Mouse (Mus musculus) splenic B cell, adult 2 months (primary cell): ENCODE measurements around the gene Teddm1a.

Experiments
- DNase-seq: peaks from one replicate; pipeline ENCODE4 v3.0.0-alpha.2; 2011; ENCODE audit warnings: low read depth, low spot score
- H3K27me3 ChIP-seq: 2 replicates; pipeline ENCODE4 v1.6.1; 2012; ENCODE audit warnings: mild to moderate bottlenecking, low read length, moderate library complexity, mixed read lengths; ENCODE audit not compliant: control insufficient read depth, poor library complexity, insufficient read depth, severe bottlenecking
- H3K36me3 ChIP-seq: 2 replicates; pipeline ENCODE4 v1.6.1; 2012; ENCODE audit warnings: mild to moderate bottlenecking, low read length, moderate library complexity, mixed read lengths; ENCODE audit not compliant: control insufficient read depth, poor library complexity, insufficient read depth, severe bottlenecking

The Teddm1a gene

DNA sequence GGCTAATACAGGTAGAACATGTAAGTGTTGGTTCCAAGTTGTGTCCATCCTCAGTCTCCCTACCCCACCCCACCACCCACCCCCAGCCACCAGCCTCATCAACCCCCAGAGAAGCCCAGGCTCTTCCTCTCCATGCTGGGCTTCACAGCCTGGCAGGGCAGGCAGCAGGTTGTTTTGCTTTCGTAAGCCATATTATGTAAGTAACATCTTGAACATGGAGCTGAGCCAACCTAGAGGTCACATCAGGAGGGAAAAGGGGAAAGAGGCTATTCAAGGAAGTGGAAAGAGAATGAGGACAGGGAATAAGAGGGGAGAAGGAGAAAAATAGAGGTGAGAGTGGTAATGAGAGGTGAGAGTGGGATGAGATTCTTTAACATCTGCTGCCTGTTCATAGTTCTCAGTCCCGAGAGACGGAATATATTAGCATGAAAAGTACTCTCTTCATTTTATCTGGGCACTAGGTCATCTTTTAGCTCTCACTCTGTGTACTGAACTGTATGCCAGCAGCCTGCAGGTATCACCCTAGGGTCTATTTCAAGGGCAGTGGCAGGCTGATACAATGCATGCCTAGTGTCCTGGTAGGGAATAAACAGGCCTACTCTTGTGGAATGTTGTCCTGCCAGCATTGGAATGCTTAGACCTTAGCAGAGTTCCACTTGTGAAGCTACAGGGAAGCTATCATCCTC lies 27.1 kb downstream of the Teddm1a start:
- H3K36me3 ChIP-seq, result no peaks in the 10 kb centered on the region
- H3K27me3 ChIP-seq, result no peaks in the 10 kb centered on the region
- no peak for DNase-seq

DNA sequence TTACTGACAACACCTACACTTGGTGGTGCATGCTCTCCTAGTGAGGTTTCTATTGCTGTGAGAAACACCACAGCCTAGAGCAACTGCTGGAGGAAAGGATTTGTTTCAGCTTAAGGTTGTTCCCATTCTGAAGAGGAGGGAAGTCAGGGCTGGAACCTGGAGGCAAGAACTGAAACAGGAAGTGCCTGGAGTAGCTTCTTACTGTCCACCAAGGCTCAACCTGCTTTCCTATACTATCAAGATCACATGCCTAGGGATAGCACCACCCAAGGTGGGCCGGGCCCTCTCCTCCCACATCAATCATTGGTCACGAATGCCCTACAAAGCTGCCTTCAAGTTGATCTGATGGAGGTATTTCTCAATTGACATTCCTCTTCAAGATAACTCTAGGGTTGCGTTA lies 30.1 kb downstream of the Teddm1a start:
- H3K36me3 ChIP-seq, result no peaks in the 10 kb centered on the region
- no peaks in the 10 kb centered on the region for H3K27me3 ChIP-seq
- no peak for DNase-seq

DNA sequence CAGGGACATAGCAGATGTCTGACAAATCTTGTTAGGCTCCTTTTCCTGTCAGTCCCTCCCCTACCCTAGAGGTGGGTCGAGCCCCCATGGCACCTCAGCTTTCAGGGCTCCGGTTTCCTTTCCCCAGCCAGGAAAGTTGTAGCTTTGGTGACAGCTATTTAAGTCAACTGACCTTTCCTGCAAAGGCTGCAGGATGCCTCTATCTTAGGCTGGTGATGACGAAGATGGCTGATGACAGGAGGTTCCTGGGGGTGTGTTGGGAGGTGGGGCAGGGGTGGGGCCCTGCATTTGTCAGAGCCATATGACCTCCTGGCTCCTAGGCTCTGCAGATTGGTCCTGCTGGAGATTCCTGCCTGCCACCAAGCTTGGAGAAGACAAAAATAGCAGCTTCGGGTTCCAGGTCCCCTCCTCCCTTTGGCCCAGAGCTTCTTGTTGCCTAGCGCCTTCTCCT lies 31.1 kb downstream of the Teddm1a start:
- H3K27me3 ChIP-seq, result no peaks in the 10 kb centered on the region
- DNase-seq, result no peak
- H3K36me3 ChIP-seq, result no peaks in the 10 kb centered on the region

DNA sequence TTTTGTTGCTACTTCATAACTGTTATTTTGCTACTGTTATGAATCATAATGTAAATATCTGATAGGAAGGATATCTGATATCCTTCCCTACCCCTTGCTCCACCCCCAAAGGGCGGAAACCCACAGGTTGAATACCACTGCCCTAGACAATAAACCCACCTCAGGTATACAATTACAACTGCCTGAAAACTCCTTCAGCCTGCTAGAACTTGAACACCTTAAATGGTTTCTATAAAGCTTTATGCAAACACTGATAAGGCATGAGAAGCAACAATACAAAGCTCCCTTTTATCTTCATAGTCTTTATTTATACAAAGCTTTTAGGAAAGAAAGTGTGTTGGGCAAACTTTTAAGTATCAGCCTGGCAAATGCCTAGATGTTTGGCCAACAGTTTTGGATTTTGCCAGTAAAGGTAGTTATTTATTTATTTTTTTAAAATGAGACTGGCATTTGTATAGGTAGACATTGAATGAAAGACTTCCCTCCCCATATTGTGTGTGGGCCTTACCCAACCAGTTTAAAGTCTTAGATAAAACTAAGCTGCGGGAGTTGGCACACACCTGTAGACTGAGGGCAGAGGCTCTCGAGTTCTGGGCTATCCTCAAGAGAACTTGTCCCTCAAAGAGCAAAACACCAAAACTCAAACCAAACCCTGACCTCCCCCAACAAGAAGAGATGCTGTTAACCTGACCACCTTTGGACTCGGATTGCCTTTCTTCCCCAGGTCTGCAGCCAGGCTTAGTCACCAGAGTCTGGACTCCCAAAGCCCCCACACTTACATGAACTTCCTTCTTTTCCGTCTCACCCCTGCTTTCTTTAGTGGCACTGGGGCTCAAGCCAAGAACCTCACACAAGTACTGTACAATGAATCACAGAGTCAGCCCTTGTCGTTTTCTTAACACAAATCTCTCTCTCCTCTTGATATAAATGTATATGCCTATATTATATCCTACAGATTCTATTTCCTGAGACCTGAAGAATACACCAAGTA lies 33.1 kb downstream of the Teddm1a start:
- Histone ChIP-seq H3K27me3 (no peaks in the 10 kb centered on the region), H3K36me3 (no peaks in the 10 kb centered on the region)
- DNase-seq, result no peak

DNA sequence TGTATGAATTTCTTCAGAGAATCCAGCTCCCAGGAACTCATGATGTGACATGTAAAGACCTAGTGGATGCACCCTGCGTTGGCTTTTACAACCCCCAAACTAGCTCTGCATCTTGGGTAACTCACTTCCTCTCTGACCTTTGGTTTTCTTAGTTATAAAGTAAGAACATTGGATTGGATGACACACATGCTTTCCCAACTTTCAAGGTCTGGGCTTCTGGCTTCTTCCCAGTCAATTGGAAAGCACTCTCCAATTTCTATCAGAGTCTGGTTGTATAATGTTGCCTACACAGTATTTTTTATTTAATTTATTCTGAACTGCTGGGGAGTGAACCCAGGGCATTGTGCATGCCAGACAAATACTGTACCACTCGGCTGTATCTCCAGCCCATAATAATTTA lies 38.9 kb downstream of the Teddm1a start:
- no peaks in the 10 kb centered on the region for H3K27me3 ChIP-seq
- DNase-seq, result no peak
- H3K36me3 ChIP-seq, result no peaks in the 10 kb centered on the region

DNA sequence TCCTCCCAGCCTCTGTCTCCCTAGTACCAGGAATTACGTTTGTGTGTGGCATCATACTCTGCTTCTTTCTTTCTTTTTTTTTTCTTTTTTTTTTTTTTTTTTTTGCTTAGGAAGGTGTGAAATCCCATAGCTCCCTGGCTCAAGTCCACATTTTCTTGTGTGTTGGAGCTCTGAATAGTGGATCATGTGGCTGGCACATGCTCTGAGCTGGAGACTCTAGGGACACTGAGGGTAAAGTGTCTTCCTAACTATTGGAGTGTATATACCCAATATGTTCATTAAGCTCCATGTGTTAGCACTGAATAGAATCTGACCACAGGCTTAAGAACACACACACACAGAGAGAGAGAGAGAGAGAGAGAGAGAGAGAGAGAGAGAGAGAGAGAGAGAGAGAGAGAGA lies 42.2 kb downstream of the Teddm1a start:
- H3K27me3 ChIP-seq, result no peaks in the 10 kb centered on the region
- DNase-seq, result no peak
- H3K36me3 ChIP-seq, result no peaks in the 10 kb centered on the region

DNA sequence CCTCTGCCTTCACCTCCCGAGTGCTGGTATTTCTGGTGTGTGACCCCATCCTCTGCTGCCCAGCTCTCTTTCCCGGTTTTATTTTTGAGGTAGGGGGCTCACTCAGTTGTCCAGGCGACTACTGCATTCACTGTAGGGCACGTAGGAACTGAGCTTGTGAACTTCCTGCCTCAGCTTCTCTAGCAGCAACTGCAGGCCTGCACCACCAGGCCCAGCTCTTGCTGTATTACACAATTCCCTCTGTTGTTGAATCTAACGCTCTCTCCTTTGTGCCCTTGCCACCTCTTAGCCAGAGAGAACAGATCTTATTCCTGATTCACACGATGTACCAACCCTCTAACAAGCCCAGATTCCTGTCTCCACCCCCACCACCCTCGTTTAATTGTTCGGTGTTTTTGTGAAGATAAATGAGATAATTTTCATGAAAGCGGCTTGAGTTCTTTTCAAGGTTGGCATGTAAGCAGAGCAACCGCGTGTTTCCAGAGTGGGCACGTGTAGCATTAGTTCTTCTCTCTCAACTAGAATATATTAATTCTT lies 44.4 kb downstream of the Teddm1a start:
- no peak for DNase-seq

DNA sequence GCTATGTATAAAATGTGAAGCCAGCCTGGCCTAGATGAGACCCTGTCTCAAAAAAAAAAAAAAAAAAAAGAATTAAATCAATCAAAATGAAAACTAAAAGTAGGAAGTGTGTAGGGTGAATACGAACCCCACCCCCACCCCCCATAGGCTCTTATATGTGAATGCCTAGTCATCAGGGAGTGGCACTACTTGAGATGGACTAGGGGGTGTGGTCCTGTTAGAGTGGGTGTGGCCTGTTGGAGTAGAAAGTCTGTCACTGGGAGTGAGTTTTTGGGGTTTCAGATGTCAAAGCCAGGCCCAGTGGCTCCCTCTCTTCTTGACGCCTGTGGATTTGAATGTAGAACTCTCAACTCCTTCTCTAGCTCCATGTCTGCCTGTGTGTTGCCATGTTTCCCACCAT lies 45.5 kb downstream of the Teddm1a start:
- H3K36me3 ChIP-seq, result no peaks in the 10 kb centered on the region
- no peak for DNase-seq
- no peaks in the 10 kb centered on the region for H3K27me3 ChIP-seq

More for the DNA sequence above, 44.4 kb downstream of the Teddm1a start:
- Histone ChIP-seq H3K27me3 (no peaks in the 10 kb centered on the region), H3K36me3 (no peaks in the 10 kb centered on the region)

DNA sequence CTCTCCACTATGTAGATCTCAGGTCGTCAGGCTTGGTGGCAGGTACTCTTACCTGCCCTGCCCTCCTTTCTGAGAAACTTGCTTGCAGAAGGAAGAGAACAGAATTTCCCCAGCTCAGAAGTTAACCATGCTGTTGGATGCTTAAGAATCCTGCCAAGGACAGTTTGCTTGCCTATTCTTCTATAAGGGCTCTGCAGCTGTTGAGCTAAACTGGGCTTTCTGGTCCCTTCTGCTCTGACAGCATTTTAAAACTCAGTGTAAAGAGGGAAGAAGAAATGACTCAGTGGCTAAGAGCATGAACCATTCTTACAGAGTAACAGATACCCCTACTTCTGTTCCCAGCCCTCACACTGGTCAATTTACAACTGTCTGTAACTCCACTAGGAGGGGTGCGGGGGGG lies 49.4 kb downstream of the Teddm1a start:
- H3K36me3 ChIP-seq, result no peaks in the 10 kb centered on the region
- no peak for DNase-seq
- H3K27me3 ChIP-seq, result no peaks in the 10 kb centered on the region
